Mouse (Mus musculus) duodenum, adult 2 months (tissue): ENCODE data around the gene Vil1. TPM values are rescaled to one million over a fixed set of nuclear protein-coding genes. Genes with fewer than 3 reads are reported as not detected.

Experiments
- polyA plus RNA-seq: library from polyadenylated mRNA; depleted of rRNA; stranded (reverse); fragments of >200 nt; gene quantifications from 2 replicates; pipeline ENCODE4 v1.2.3, GENCODE M21; 2012; ENCODE audit warnings: low replicate concordance; rRNA removed

Gene Vil1
- polyA plus RNA-seq: 136 and 434 TPM in 2 replicates

GRCm38 (mm10) chr1:74408589-74409504, at the start of gene Vil1:
TSS of gene Vil1 (plus strand) at chr1:74409376.

DNA sequence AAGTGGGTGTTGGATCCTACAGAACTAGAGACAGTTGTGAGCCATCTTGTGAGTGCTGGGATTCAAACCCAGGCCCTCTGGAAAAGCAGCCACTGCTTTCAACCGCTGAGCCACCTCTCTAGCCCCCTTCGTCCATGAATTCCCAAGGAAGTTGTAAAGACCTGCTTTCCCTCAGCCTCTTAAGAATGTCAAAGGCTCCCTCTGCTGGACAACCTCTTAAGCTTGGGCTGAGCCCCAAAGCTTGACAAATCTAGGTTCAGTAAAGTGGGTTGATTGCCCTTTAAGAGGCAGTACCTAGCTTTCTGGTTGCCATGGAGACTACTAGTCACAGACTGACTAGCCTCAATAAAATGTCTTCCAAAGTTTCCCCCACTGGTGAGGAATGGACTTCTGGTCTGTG, 47.4 kb upstream of the Vil1 start, which contains the start of gene Catip:
Gene Catip, plus strand, starts transcription at position 297 of the 400 bp plus-strand sequence.

DNA sequence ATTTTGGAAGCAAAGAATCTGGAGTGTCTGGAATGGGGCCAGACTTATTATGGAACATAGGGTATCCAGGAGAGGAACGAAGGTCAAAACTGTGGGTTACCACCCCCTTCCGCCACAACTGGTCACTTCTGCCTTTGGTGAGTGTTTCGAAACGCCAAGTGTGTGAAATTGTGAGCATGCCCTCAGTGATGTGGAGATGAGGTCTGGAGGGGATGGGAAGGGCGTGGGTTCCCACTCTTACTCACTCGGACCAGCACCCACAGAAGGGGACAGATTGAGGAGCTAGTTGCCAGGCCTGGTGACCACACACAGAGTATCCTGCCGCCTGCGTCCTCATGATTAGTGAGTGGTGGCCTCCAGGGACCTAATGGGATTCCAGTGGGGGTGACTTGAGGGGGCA, 34.2 kb upstream of the Vil1 start, which contains the start of gene Slc11a1:
Gene Slc11a1, plus strand, starts transcription at position 216 of the 400 bp plus-strand sequence.

GRCm38 (mm10) chr1:74390924-74391748, 18.0 kb upstream of the Vil1 start, which contains the start of gene Ctdsp1:
TSS of gene Ctdsp1 (plus strand) at chr1:74391509.

Other genes starting within 250 kb of the Vil1 start
- gene Cxcr1, start 214.7 kb upstream of the Vil1 start, polyA plus RNA-seq: not detected in 2 replicates
- gene Arpc2, start 173.3 kb upstream of the Vil1 start, polyA plus RNA-seq: 164 and 241 TPM in 2 replicates
- gene Gpbar1, start 130.8 kb upstream of the Vil1 start, polyA plus RNA-seq: 4.0 and 6.1 TPM in 2 replicates
- gene Aamp, start 124.6 kb upstream of the Vil1 start, polyA plus RNA-seq: 107 and 155 TPM in 2 replicates
- gene Pnkd, start 124.4 kb upstream of the Vil1 start, polyA plus RNA-seq: 73.8 and 90.9 TPM in 2 replicates
- 637 and 738 TPM in 2 replicates for gene Tmbim1, start 103.8 kb upstream of the Vil1 start, polyA plus RNA-seq
- 0.18 and 0.21 TPM in 2 replicates for gene Catip, start 47.3 kb upstream of the Vil1 start, polyA plus RNA-seq
- gene Slc11a1, start 34.2 kb upstream of the Vil1 start, polyA plus RNA-seq: 15.9 and 20.9 TPM in 2 replicates
- 96.4 and 165 TPM in 2 replicates for gene Ctdsp1, start 17.9 kb upstream of the Vil1 start, polyA plus RNA-seq
- gene Cnot9, start 96.7 kb downstream of the Vil1 start, polyA plus RNA-seq: 11.3 and 13.8 TPM in 2 replicates
- gene Plcd4, start 133.5 kb downstream of the Vil1 start, polyA plus RNA-seq: 0.08 TPM in 1 of 2 replicates, not detected in the other
- 0.98 and 1.5 TPM in 2 replicates for gene Usp37, start 134.9 kb downstream of the Vil1 start, polyA plus RNA-seq
- 5.8 and 7.8 TPM in 2 replicates for gene Zfp142, start 178.9 kb downstream of the Vil1 start, polyA plus RNA-seq
- gene Bcs1l, start 178.9 kb downstream of the Vil1 start, polyA plus RNA-seq: 5.4 and 7.4 TPM in 2 replicates
- gene Rnf25, start 192.0 kb downstream of the Vil1 start, polyA plus RNA-seq: 16.9 and 18.9 TPM in 2 replicates
- gene Stk36, start 192.1 kb downstream of the Vil1 start, polyA plus RNA-seq: 0.85 and 1.4 TPM in 2 replicates